Mouse (Mus musculus): Measurements from ENCODE around the gene Defb47. TPM values are rescaled to one million over a fixed set of nuclear protein-coding genes. Genes with fewer than 3 reads are reported as not detected.
A peak's percentile ranks its signal among the peaks of the same experiment; 100 is the strongest.

The Defb47 gene
- total RNA-seq (2021): not detected
- long read RNA-seq, experiment 1: 0 reads
- long read RNA-seq, experiment 2: 0 reads

- DNase-seq (ENCODE audit: low spot score in 2 of 2): no peak
These were observed at the start of gene Defb47 for GRCm38 (mm10) chr14:62997777-62998176. Gene Defb47 (plus strand): TSS chr14:62998077.

GRCm38 (mm10) chr14:62956091-62956490 lies 41.8 kb upstream of the Defb47 start:
- DNase-seq (ENCODE audit: low spot score in 2 of 2): no peak

GRCm38 (mm10) chr14:62963632-62964031 lies 34.2 kb upstream of the Defb47 start:
- DNase-seq (ENCODE audit: low spot score in 2 of 2): no peak

GRCm38 (mm10) chr14:62965342-62965741 lies 32.5 kb upstream of the Defb47 start:
- no peak for DNase-seq (ENCODE audit: low spot score in 2 of 2)

- no peak for DNase-seq (ENCODE audit: low spot score in 2 of 2)
These were observed 31.9 kb upstream of the Defb47 start for GRCm38 (mm10) chr14:62965811-62966520.

GRCm38 (mm10) chr14:62975046-62975445 lies 22.8 kb upstream of the Defb47 start:
- peak; percentile 48 to 77 for DNase-seq (ENCODE audit: low spot score in 2 of 2)

- DNase-seq (ENCODE audit: low spot score in 2 of 2): no peak
These were observed 18.1 kb upstream of the Defb47 start for GRCm38 (mm10) chr14:62979815-62980214.

- no peak for DNase-seq (ENCODE audit: low spot score in 2 of 2)
These were observed 13.5 kb upstream of the Defb47 start, which contains the start of gene Defb48 for GRCm38 (mm10) chr14:62984410-62984809. Gene Defb48 (minus strand): TSS chr14:62984510.

GRCm38 (mm10) chr14:62991271-62991670 lies 6.6 kb upstream of the Defb47 start:
- DNase-seq (ENCODE audit: low spot score in 2 of 2): no peak

GRCm38 (mm10) chr14:62991849-62992510 lies 5.9 kb upstream of the Defb47 start:
- DNase-seq (ENCODE audit: low spot score in 2 of 2): no peak

- no peak for DNase-seq (ENCODE audit: low spot score in 2 of 2)
These were observed 1.1 kb downstream of the Defb47 start for GRCm38 (mm10) chr14:62998977-62999376.

- no peak for DNase-seq (ENCODE audit: low spot score in 2 of 2)
These were observed 4.7 kb downstream of the Defb47 start for GRCm38 (mm10) chr14:63002588-63002987.

GRCm38 (mm10) chr14:63011471-63011870 lies 13.6 kb downstream of the Defb47 start, which contains the start of gene Defb43:
Gene Defb43 (plus strand): TSS chr14:63011771.
- no peak for DNase-seq (ENCODE audit: low spot score in 2 of 2)

GRCm38 (mm10) chr14:63013082-63013481 lies 15.2 kb downstream of the Defb47 start:
- no peak for DNase-seq (ENCODE audit: low spot score in 2 of 2)

GRCm38 (mm10) chr14:63014667-63015066 lies 16.8 kb downstream of the Defb47 start:
- DNase-seq (ENCODE audit: low spot score in 2 of 2): no peak

- DNase-seq (ENCODE audit: low spot score in 2 of 2): peak in 1 of 2 experiments; percentile 38
These were observed 22.8 kb downstream of the Defb47 start for GRCm38 (mm10) chr14:63020524-63021156.

- DNase-seq (ENCODE audit: low spot score in 2 of 2): no peak
These were observed 48.8 kb downstream of the Defb47 start, which contains the start of gene Defb42 for GRCm38 (mm10) chr14:63046691-63047090. Gene Defb42 (plus strand): TSS chr14:63046991.

- no peak for DNase-seq (ENCODE audit: low spot score in 2 of 2)
These were observed 52.1 kb downstream of the Defb47 start, which contains the start of gene Defb30 for GRCm38 (mm10) chr14:63049910-63050370. Gene Defb30 (minus strand): TSS chr14:63049960.
